Mouse (Mus musculus) gastrocnemius, adult 2 months (tissue): ENCODE data around the gene Myom1. TPM values are rescaled to one million over a fixed set of nuclear protein-coding genes. Genes with fewer than 3 reads are reported as not detected.
"Not testable (repeated sequence)": the region's sequence is repeated elsewhere in the genome, so short reads cannot be mapped to it uniquely, and the experiment has no call there.

ENCODE experiments used
- DNase-seq: peaks from one replicate; pipeline ENCODE4 v3.0.0; 2022
- H3K27ac ChIP-seq: fragments of 200-600 bp; 2 replicates; pipeline ENCODE4 v1.8.1; 2022; ENCODE audit warnings: mild to moderate bottlenecking
- H3K4me3 ChIP-seq: fragments of 200-600 bp; 2 replicates; pipeline ENCODE4 v1.8.1; 2022; ENCODE audit warnings: mild to moderate bottlenecking, moderate library complexity
- CTCF ChIP-seq: fragments of 200-600 bp; IDR thresholded peaks from 2 replicates; pipeline ENCODE4 v1.8.1; 2022; ENCODE audit warnings: antibody characterized with exemption, mild to moderate bottlenecking, moderate library complexity
- intact Hi-C: fragments of 180-260 bp; cut with DNase I; formaldehyde crosslinking; loops from one replicate; pipeline ENCODE4 v1.15.1; 2025
- long read RNA-seq, 2 experiments: library from polyadenylated mRNA; stranded (forward); transcript quantifications; one replicate each; pipeline ENCODE4 v2.0.0; 2021
- total RNA-seq, 2 experiments: library from RNA; stranded (reverse); gene quantifications; 2 replicates each; pipeline ENCODE4 v1.2.3; 2021

The Myom1 gene
- total RNA-seq = 1,000 to 10,000 TPM; 1,223 to 1,379 TPM
- long read RNA-seq, experiment 1, full-length matches to known transcripts = 482 of 906 reads
- long read RNA-seq, experiment 1, partial matches to known transcripts = 375 of 906 reads
- long read RNA-seq, experiment 1, other reads (novel, unspliced or antisense) = 49 of 906 reads
- long read RNA-seq, experiment 2, full-length matches to known transcripts = 529 of 1,072 reads
- long read RNA-seq, experiment 2, partial matches to known transcripts = 504 of 1,072 reads
- long read RNA-seq, experiment 2, other reads (novel, unspliced or antisense) = 39 of 1,072 reads

DNA sequence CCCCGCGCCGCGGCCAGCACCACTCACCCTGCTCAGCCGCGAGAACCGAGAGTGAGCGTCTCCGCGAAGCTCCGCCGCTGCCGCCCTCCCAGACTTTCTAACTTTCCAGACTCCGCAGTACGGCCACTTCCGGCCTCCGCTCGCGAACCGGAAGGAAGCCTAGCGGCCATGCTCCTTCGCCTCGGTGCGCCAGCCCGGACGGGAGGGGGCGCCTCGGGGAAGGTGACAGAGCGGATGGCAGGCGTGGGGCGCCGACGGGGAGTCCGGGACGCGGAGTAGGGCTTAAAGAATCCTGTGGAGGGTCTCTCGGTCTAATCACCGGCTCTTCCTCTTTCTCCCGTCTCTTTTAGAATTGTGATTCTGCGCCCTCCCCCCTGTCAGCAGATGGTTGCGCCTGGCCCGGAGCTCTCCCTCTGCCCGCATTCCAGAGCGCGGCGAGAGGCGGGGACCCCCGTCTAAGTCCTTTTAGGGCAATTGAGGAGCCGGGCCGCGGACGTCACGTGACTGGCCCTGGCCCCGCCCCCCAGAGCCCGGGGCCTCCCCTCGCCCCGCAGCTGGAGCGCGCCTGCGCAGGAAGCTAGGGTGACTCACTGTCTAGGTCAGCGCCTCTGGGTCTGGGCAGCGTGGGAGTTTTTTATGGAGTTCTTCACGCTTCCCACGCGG, at the start of gene Myom1:
Myom1 (plus strand) TSS at position 553 of the 663 bp plus-strand sequence.
- intact Hi-C loops = loop anchor here (1.0 to 10.0 kb wide), 2 partner anchors 17 to 183 kb away; partner anchors contain the start of gene Lpin2
- peak; percentile 100 for DNase-seq
- Histone ChIP-seq H3K4me3 (peak within 1 kb of the TSS; percentile 73), H3K27ac (peak within 1 kb of the TSS; percentile 100)
- TF ChIP-seq CTCF = peak; percentile 62

DNA sequence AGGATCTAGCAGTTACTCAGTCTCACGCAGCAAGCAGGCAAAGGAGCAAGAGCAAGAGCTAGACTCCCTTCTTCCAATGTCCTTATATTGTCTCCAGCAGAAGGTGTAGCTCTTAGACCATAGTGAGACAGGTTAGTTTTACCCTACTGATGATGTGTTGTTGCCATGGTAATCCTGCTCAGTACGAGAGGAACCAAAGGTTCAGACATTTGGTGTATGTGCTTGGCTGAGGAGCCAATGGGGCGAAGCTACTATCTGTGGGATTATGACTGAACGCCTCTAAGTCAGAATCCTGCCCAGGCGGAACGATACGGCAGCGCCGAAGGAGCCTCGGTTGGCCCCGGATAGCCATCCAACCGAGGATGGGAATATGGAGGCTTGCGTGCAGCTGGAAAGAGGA, 38.9 kb upstream of the Myom1 start:
- intact Hi-C loops = loop anchor here (10.0 kb wide), 1 partner anchor 439 kb away; no protein-coding TSS in a partner anchor
- peak; percentile 87 for DNase-seq
- H3K4me3 ChIP-seq, H3K27ac ChIP-seq: not testable (repeated sequence)

DNA sequence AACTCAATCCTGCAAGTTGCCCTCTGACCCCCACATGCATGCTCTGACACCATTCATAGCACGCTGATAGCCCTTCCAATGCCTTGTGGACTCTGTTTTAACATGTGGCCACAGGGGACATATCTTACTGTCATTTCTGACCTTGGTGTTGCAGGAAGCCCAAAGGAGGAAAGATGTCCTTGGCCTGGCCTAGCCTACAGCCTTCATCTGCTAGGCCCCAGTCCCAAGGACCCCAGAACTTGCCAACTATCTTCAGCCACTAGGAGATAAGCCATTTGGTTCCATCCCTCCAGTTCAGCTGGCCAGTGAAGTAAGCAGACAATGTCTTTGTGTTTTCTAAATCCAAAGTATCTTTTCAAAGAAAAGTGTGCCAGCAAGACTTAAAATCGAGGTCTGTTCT, 37.2 kb upstream of the Myom1 start:
- TF ChIP-seq CTCF = no peak
- intact Hi-C loops = loop anchor here (10.0 kb wide), 1 partner anchor 440 kb away; no protein-coding TSS in a partner anchor
- no peak for DNase-seq
- Histone ChIP-seq H3K27ac (no peak overlapping the region), H3K4me3 (no peak overlapping the region)

DNA sequence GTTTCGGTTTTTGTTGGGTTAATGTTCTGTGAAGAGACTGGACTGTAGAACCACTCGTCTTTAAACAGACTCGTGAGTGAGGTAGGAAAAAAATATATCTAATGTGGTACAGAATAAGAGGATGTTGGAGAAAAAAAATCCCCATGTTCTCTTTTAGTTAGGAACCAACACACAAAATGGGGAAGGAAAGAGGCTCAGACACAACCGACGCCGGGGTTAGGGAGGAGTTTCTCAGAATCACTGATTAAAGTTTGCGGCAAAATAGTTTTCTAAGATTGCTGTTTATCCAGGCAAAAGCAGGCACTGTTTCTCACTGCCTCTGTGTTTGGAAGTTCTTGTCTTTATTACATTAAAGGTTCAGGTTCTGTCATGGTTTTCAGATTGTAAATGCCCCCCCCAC, 36.3 kb upstream of the Myom1 start:
- Histone ChIP-seq H3K27ac (no peak overlapping the region), H3K4me3 (no peak overlapping the region)
- no peak for TF ChIP-seq CTCF
- intact Hi-C loops = loop anchor here (10.0 kb wide), 1 partner anchor 441 kb away; no protein-coding TSS in a partner anchor
- DNase-seq = no peak

DNA sequence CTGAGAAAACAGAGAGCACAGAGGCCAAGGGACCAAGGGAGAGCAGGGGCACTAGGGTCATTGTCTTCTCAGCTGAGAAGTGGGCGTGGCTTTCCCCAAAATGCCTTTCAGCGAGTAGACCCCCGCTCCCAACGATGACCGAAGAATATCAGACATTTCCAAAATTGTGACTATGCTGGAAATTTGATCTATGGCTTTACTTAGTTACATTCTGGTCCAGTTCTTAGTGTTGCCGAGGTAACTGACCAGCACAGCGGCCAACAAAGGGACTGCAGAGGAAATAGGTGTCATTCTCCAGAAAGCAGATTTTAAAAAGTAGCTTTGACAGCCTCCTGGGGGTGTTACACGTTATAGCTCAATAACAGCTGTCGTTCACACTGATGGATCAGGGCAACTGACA, 35.2 kb upstream of the Myom1 start:
- no peak overlapping the region for H3K4me3 ChIP-seq
- TF ChIP-seq CTCF = no peak
- no peak overlapping the region for H3K27ac ChIP-seq
- intact Hi-C loops = loop anchor here (10.0 kb wide), 1 partner anchor 442 kb away; no protein-coding TSS in a partner anchor
- DNase-seq = no peak

DNA sequence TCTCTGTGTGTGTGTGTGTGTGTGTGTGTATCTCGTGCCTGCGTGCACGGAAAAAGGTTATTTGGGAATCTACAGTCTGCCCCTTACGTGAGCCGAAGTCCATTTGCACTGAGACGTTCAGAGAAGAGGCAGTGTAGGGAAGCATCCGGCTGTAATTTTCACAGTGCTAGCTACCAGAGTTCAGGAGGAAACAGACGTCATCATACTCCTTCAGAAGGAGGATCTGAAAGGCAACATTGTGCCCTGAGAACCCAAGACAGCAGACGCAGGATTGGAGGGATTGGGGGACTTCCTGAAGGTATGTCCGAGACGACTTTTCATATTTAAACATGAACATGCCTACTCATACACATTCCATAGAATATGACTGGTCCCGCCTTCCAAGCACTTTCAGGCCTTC, 34.8 kb upstream of the Myom1 start:
- no peak for DNase-seq
- intact Hi-C loops = loop anchor here (1.0 to 10.0 kb wide), 3 partner anchors 119 to 443 kb away; no protein-coding TSS in a partner anchor
- no peak overlapping the region for H3K4me3 ChIP-seq
- no peak overlapping the region for H3K27ac ChIP-seq
- TF ChIP-seq CTCF = no peak

DNA sequence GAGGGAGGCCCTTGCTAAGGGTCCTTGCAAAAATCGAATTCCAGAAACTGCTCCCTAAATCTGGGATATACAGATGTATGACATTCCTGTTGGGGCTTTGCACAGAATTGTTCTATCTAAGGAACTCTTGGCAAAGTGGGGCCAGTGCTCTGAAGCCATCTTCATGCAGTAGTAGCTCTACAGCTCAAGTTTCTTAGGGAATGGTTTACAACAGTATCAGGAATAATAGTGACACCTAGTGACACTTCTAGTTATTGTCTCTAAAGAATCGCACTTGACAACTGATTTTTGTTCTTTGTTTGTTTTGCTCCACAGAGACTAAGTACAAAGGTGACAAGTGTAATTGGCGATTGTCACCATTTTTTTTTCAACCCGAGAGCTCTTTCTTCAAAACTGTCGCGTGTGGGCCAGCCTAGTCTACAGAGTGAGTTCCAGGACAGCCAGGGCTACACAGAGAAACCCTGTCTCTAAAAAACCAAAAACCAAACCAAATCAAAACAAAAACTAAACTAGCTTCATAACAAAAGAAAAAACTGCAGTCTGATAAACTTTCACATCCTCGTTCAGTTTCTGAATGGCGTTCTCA, 33.7 kb upstream of the Myom1 start:
- H3K27ac ChIP-seq = 0 out of 2 replicates have a peak overlapping the region, but pooled peaks have one; percentile 38
- intact Hi-C loops = loop anchor here (1.0 to 10.0 kb wide), 4 partner anchors 120 to 444 kb away; no protein-coding TSS in a partner anchor
- no peak for DNase-seq
- peak; percentile 71 for TF ChIP-seq CTCF
- H3K4me3 ChIP-seq = no peak overlapping the region

- no peak overlapping the region for H3K27ac ChIP-seq
- no peak overlapping the region for H3K4me3 ChIP-seq
- DNase-seq = no peak
- intact Hi-C loops = no loop called here
- TF ChIP-seq CTCF = no peak
Measured at GRCm38 (mm10) chr17:70971206-70971605, 31.2 kb upstream of the Myom1 start.

DNA sequence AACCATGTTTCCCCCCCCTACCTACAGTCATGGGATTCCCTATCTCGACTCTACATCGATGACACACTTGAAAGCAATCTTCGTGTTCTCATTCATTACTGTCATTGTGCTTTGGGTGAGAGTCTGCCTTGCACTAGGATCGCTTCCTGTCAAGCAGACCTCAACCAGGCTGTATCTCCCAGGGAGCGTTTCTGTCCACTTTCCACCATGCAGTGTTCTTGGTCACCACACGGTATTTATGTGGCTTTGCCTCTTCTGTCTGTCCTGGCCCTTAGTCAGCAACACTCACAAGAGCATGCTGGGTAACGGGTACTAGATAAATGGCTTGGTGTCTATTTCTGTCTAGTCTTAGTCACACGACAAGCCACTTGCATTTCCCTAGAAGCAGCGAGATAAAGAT, 29.0 kb upstream of the Myom1 start:
- no peak for DNase-seq
- TF ChIP-seq CTCF = no peak
- no peak overlapping the region for H3K4me3 ChIP-seq
- intact Hi-C loops = no loop called here
- no peak overlapping the region for H3K27ac ChIP-seq

GRCm38 (mm10) chr17:70974065-70974464, 28.4 kb upstream of the Myom1 start:
- DNase-seq, intact Hi-C loops, H3K4me3 ChIP-seq, H3K27ac ChIP-seq: not testable (repeated sequence)

DNA sequence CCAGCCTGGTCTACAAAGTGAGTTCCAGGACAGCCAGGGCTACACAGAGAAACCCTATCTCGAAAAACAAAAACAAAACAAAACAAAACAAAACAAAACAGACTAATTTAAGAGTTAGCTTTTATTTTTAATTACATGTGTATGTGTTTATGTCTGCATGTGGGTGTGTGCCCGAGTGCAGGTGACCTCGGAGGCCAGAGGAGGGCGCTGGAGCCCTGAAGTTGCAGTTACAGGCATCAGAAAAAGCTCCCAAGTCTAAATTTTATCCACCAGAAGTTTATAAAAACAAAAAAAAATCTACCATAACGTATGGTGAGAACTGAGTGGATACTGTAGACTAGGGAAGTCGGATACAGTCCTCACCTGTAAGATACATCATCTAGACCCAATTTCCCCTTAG, 24.6 kb upstream of the Myom1 start:
- peak; percentile 48 for TF ChIP-seq CTCF
- no peak overlapping the region for H3K27ac ChIP-seq
- no peak for DNase-seq
- no peak overlapping the region for H3K4me3 ChIP-seq
- intact Hi-C loops = loop anchor here (5.0 kb wide), 1 partner anchor 220 kb away; no protein-coding TSS in a partner anchor

GRCm38 (mm10) chr17:70979345-70980223, 22.8 kb upstream of the Myom1 start:
- intact Hi-C loops = loop anchor here (5.0 kb wide), 1 partner anchor 218 kb away; no protein-coding TSS in a partner anchor
- Histone ChIP-seq H3K4me3 (no peak overlapping the region), H3K27ac (no peak overlapping the region)
- no peak for DNase-seq
- TF ChIP-seq CTCF = peak; percentile 53
